Mouse (Mus musculus): ENCODE measurements around the gene Lipm.

Lipm gene

GRCm38 (mm10) chr19:34138720-34139430 is 38.1 kb downstream of the Lipm start:
- DNase-seq (ENCODE audit: low read depth, low spot score): no peak
- H3K36me3 ChIP-seq (ENCODE audit: control insufficient read depth, insufficient read depth, low read length, poor library complexity, severe bottlenecking): no peaks in the 10 kb centered on the region
- H3K27me3 ChIP-seq (ENCODE audit: control insufficient read depth, insufficient read depth, low read length, poor library complexity, severe bottlenecking): no peaks in the 10 kb centered on the region

GRCm38 (mm10) chr19:34139431-34140046 is 38.8 kb downstream of the Lipm start:
- Histone ChIP-seq H3K27me3 (ENCODE audit: control insufficient read depth, insufficient read depth, low read length, poor library complexity, severe bottlenecking) (no peaks in the 10 kb centered on the region), H3K36me3 (ENCODE audit: control insufficient read depth, insufficient read depth, low read length, poor library complexity, severe bottlenecking) (no peaks in the 10 kb centered on the region)
- DNase-seq (ENCODE audit: low read depth, low spot score): no peak

- H3K27me3 ChIP-seq (ENCODE audit: control insufficient read depth, insufficient read depth, low read length, poor library complexity, severe bottlenecking): no peaks in the 10 kb centered on the region
- H3K36me3 ChIP-seq (ENCODE audit: control insufficient read depth, insufficient read depth, low read length, poor library complexity, severe bottlenecking): no peaks in the 10 kb centered on the region
These were observed 47.7 kb downstream of the Lipm start for GRCm38 (mm10) chr19:34148421-34148820.

GRCm38 (mm10) chr19:34151909-34152308 is 51.2 kb downstream of the Lipm start:
- no peaks in the 10 kb centered on the region for H3K27me3 ChIP-seq (ENCODE audit: control insufficient read depth, insufficient read depth, low read length, poor library complexity, severe bottlenecking)
- H3K36me3 ChIP-seq (ENCODE audit: control insufficient read depth, insufficient read depth, low read length, poor library complexity, severe bottlenecking): no peaks in the 10 kb centered on the region
- DNase-seq (ENCODE audit: low read depth, low spot score): peak; percentile 71

More at GRCm38 (mm10) chr19:34148421-34148820, 47.7 kb downstream of the Lipm start:
- DNase-seq (ENCODE audit: low read depth, low spot score): peak; percentile 47

- no peak for DNase-seq (ENCODE audit: low read depth, low spot score)
- no peaks in the 10 kb centered on the region for H3K27me3 ChIP-seq (ENCODE audit: control insufficient read depth, insufficient read depth, low read length, poor library complexity, severe bottlenecking)
- no peaks in the 10 kb centered on the region for H3K36me3 ChIP-seq (ENCODE audit: control insufficient read depth, insufficient read depth, low read length, poor library complexity, severe bottlenecking)
These were observed 52.8 kb downstream of the Lipm start for GRCm38 (mm10) chr19:34153263-34154144.

GRCm38 (mm10) chr19:34162693-34163092 is 62.0 kb downstream of the Lipm start:
- no peaks in the 10 kb centered on the region for H3K36me3 ChIP-seq (ENCODE audit: control insufficient read depth, insufficient read depth, low read length, poor library complexity, severe bottlenecking)
- H3K27me3 ChIP-seq (ENCODE audit: control insufficient read depth, insufficient read depth, low read length, poor library complexity, severe bottlenecking): no peaks in the 10 kb centered on the region
- peak; percentile 58 for DNase-seq (ENCODE audit: low read depth, low spot score)

GRCm38 (mm10) chr19:34165891-34166290 is 65.2 kb downstream of the Lipm start, which contains the start of gene Ankrd22:
Ankrd22 (minus strand) TSS chr19:34166053.
- no peaks in the 10 kb centered on the region for H3K27me3 ChIP-seq (ENCODE audit: control insufficient read depth, insufficient read depth, low read length, poor library complexity, severe bottlenecking)
- DNase-seq (ENCODE audit: low read depth, low spot score): peak; percentile 46

GRCm38 (mm10) chr19:34166386-34166785 is 65.7 kb downstream of the Lipm start:
- no peaks in the 10 kb centered on the region for H3K27me3 ChIP-seq (ENCODE audit: control insufficient read depth, insufficient read depth, low read length, poor library complexity, severe bottlenecking)
- no peaks in the 10 kb centered on the region for H3K36me3 ChIP-seq (ENCODE audit: control insufficient read depth, insufficient read depth, low read length, poor library complexity, severe bottlenecking)
- no peak for DNase-seq (ENCODE audit: low read depth, low spot score)

More at GRCm38 (mm10) chr19:34165891-34166290, 65.2 kb downstream of the Lipm start, which contains the start of gene Ankrd22:
- H3K36me3 ChIP-seq (ENCODE audit: control insufficient read depth, insufficient read depth, low read length, poor library complexity, severe bottlenecking): no peaks in the 10 kb centered on the region

GRCm38 (mm10) chr19:34167896-34168661 is 67.3 kb downstream of the Lipm start:
- DNase-seq (ENCODE audit: low read depth, low spot score): peak; percentile 49
- H3K27me3 ChIP-seq (ENCODE audit: control insufficient read depth, insufficient read depth, low read length, poor library complexity, severe bottlenecking): no peaks in the 10 kb centered on the region
- H3K36me3 ChIP-seq (ENCODE audit: control insufficient read depth, insufficient read depth, low read length, poor library complexity, severe bottlenecking): no peaks in the 10 kb centered on the region

- DNase-seq (ENCODE audit: low read depth, low spot score): no peak
- H3K27me3 ChIP-seq (ENCODE audit: control insufficient read depth, insufficient read depth, low read length, poor library complexity, severe bottlenecking): no peaks in the 10 kb centered on the region
- H3K36me3 ChIP-seq (ENCODE audit: control insufficient read depth, insufficient read depth, low read length, poor library complexity, severe bottlenecking): no peaks in the 10 kb centered on the region
These were observed 68.4 kb downstream of the Lipm start for GRCm38 (mm10) chr19:34169121-34169520.

- no peaks in the 10 kb centered on the region for H3K36me3 ChIP-seq (ENCODE audit: control insufficient read depth, insufficient read depth, low read length, poor library complexity, severe bottlenecking)
- no peaks in the 10 kb centered on the region for H3K27me3 ChIP-seq (ENCODE audit: control insufficient read depth, insufficient read depth, low read length, poor library complexity, severe bottlenecking)
- DNase-seq (ENCODE audit: low read depth, low spot score): no peak
These were observed 70.4 kb downstream of the Lipm start for GRCm38 (mm10) chr19:34171167-34171566.

Measured in splenic B cell, adult 2 months (primary cell).